Mouse (Mus musculus): Measurements from ENCODE around the gene Lcn5.

Gene Lcn5

DNA sequence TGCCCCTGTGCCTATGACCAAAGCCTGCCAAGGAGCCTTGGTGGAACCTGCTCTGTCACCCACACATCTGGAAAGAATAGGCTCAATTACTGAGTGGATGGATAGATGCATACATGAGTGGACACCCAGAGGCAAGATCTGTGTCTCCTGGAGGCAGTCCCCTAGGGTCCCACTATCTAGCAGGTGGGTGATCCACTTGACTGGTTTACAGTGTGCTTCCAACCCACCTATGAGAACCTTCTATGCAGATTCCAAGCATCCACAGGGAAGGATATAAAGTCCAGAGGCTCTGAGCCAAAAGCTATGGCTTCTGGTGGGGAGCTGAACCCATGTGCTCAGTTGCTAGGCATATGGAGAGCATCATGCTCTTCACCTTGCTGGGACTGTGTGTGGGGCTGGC lies at the start of gene Lcn5:
Gene Lcn5 (plus strand): TSS at position 301 of the 400 bp plus-strand sequence.
- no peak for DNase-seq (ENCODE audit: low spot score)

GRCm38 (mm10) chr2:25608671-25609070 lies 49.1 kb upstream of the Lcn5 start:
- DNase-seq (ENCODE audit: low spot score), result no peak

DNA sequence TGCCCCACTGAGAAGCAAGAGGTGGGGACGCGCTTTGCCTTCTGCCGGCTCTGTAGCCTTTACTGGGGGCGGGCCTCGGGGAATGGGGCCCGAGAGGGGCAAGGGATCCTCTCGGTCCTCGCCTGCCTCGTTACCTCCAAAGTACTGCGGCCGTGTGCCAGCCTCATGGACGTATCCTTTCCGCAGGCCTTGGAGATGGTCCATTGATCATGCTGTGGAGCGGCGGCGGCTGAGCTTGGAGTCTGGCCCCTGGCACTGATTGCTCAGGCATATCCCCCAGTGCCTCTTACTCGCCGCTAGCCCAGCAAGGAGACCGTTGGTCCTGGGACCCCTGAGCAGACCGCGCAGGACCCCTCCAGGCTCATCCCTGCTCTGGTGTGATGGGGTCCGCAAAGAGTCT lies 41.4 kb upstream of the Lcn5 start:
- no peak for DNase-seq (ENCODE audit: low spot score)

DNA sequence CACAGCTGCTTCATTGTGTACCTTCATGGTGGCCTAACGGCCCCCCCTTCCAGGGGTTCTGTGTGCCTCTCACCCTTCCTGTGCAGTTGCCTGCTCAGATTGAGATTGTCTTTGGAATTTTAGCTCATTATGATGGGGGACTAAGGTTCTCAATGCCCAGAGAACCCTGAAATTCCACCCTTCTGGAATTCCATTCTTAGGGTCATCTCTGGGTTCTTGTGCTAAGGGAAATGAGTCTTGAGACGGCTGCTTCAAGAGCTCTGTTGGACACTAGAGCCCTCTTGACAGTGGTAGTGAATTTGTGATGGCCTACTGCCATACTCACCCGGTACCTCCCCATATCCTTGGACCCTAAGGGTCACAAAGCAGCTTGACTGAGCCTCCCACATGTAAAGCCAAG lies 40.2 kb upstream of the Lcn5 start, which contains the start of gene Ccdc183:
Gene Ccdc183 (minus strand): TSS at position 101 of the 400 bp plus-strand sequence.
- DNase-seq (ENCODE audit: low spot score), result no peak

DNA sequence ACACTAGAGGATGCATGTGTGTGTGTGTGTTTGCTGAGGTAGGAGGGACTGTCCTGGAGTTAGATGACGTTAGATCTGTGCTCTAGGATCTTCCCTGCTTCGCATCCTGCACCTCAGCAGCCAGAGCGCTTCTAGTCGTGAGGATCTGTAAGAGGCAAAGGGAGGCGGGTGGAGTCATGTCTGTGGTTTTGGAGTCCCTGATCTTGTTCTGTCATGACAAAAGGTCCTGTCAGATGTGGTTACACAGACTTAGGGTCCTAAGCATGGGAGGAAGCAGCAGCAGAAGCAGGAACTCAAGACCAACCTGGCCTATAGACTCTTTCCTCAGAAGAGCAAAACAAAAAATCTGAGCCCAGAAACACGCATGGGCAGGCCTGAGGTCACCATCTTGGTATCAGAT lies 37.4 kb upstream of the Lcn5 start:
- no peak for DNase-seq (ENCODE audit: low spot score)

DNA sequence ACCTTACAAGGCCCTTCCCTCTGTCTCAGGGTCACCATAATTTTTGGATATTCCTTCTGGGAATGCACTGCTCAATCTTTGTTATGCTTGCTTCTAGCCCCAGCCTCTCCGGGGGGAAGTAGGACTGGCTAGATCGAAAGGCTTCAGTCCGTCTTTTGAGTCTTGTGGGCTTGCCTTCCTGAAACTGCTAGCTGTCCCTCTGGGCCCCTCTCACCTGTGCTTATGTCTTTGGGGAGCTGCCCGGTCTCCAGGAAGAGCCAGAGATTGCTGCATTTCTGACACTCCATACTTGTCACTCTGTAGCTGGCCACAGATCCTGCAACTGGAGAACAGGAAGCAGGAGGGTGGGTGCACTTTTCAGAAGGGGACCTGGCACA lies 36.9 kb upstream of the Lcn5 start:
- no peak for DNase-seq (ENCODE audit: low spot score)

- peak; percentile 73 for DNase-seq (ENCODE audit: low spot score)
Measured at GRCm38 (mm10) chr2:25621229-25622200, 36.2 kb upstream of the Lcn5 start, which contains the start of gene Tmem141. Tmem141 (minus strand) TSS chr2:25622005.

GRCm38 (mm10) chr2:25625986-25626385 lies 31.8 kb upstream of the Lcn5 start:
- no peak for DNase-seq (ENCODE audit: low spot score)

DNA sequence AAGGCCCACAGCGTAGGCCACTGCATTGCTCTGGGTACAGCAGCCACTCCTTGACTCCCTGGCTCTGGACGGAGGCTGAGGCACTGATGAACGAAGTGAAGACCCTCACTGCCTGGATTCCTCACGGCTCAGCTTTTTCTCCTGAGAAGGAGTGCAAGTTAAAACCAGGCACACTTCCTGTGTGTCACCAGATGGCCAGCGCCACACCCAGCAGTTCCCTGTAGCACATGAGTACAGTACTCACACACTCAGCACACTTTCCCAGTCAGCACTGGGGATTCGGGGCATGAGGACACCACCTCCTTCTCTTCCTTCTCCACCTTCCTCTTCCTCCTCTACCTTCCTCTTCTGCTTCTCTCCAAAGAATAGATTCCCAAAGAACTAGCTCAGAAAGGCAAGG lies 29.9 kb upstream of the Lcn5 start, which contains the start of gene Fcna:
Gene Fcna (minus strand): TSS at position 220 of the 400 bp plus-strand sequence.
- DNase-seq (ENCODE audit: low spot score), result no peak

DNA sequence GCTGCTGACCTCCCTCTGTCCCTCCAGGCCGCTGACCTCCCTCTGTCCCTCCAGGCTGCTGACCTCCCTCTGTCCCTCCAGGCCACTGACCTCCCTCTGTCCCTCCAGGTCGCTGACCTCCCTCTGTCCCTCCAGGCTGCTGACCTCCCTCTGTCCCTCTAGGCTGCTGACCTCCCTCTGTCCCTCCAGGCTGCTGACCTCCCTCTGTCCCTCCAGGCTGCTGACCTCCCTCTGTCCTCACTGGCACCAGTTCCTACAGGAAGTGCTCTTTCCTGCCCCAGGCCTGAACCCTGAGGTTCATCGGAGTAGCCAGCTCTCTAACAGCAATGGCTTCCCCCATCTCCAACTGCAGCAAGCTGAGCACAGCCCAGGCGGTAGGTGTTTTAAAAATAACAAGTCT lies 29.0 kb upstream of the Lcn5 start:
- no peak for DNase-seq (ENCODE audit: low spot score)

DNA sequence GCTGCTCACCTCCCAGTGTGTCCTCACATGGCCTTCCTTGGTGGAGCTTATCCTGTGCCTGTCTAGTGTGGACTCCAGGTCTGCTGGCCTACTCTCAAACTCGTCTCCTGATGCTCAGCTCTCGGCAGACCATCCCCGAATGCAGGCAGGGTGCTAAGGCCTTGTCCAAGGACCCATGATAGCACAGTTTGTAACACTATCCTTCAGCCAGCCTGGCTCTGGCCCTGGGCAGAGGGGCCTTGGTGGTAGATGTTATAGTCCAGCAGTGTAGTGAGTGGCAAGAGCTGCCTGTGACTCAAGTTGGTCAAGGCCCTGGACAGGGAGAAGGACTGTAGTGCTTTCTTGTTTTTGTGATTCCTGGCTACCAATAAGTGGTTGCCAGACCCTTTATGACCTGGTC lies 24.1 kb upstream of the Lcn5 start:
- no peak for DNase-seq (ENCODE audit: low spot score)

DNA sequence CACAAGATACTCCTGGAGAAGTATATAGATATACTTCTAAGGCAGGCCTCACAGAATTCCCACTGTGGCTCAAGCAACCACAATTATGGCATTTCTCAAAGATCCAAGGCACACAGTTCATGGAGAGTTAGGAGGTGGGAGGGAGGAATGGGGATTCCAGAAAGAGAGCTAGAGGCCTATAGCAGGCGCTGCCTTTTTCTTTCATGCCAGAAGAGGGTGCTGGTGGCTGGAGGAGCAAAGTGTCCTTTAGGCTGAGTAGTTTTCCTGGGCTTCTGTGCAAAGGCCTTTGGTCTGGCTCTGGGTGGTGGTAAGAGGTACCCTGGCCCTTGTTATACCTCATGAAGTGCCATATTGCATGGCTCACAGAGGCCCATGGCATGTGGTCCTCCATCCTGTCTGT lies 23.7 kb upstream of the Lcn5 start:
- DNase-seq (ENCODE audit: low spot score), result no peak

GRCm38 (mm10) chr2:25639890-25640289 lies 17.9 kb upstream of the Lcn5 start:
- DNase-seq (ENCODE audit: low spot score), result no peak

DNA sequence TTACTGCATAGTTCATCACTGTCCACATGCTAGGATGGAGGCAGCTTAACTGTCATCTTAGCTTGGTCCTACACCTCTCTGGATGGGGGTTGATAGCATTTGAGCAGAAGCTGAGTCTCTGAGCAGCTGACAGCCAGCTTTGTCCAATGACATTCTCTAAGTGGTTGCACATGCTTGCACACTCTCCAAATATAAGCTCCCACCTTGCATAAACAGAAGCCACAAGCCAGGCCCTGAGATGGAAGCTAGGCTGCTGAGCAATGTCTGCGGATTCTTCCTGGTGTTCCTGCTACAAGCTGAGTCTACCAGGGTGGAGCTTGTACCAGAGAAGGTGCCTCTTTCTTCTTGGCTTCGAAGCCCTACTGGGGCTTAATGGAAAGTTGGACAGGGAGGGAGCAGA lies 4.8 kb upstream of the Lcn5 start, which contains the start of gene Lcn8:
Gene Lcn8 (plus strand): TSS at position 219 of the 400 bp plus-strand sequence.
- DNase-seq (ENCODE audit: low spot score), result no peak

DNA sequence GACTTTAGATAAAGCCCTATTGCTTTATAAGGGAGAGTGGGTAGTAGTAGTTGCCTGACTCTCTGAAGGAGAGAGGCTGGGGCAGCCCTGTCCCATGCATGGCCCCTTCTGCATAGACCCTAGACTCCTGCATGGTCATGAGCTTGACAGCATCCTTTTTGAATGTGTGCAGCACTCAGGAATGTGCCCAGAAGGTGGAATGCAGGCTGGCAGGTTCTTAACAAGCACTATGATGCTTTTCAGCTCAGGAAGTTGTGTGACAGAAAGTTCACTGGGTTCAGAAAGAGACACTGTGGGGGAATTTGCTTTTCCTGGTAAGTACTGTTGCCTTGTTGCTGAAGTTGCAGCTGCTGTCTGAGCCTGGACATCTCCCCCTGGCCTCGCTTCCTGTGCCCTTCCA lies 3.2 kb upstream of the Lcn5 start:
- DNase-seq (ENCODE audit: low spot score), result no peak

- no peak for DNase-seq (ENCODE audit: low spot score)
Measured at GRCm38 (mm10) chr2:25656691-25657090, 1.1 kb upstream of the Lcn5 start.

- no peak for DNase-seq (ENCODE audit: low spot score)
Measured at GRCm38 (mm10) chr2:25657246-25657645, 506 bp upstream of the Lcn5 start.

DNA sequence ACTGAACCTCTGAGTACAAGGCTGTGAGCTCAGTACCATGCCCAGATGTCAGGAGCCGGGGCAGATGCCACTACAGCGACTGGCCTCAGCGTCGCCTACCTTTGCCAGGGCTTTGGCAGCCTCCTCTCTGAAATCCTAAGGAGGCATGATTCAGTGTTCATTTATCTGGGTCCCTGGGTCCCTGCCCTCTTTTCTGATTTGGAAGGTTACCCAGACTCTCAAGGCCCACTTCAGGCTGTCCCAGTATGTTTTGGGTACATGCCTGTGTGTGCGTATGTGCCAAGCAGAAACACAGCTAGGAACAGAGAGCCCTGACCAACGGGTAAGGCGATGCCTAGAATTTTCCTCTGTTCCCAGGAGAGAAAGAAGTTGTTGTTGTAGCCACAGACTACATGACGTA lies 2.5 kb downstream of the Lcn5 start:
- no peak for DNase-seq (ENCODE audit: low spot score)

DNA sequence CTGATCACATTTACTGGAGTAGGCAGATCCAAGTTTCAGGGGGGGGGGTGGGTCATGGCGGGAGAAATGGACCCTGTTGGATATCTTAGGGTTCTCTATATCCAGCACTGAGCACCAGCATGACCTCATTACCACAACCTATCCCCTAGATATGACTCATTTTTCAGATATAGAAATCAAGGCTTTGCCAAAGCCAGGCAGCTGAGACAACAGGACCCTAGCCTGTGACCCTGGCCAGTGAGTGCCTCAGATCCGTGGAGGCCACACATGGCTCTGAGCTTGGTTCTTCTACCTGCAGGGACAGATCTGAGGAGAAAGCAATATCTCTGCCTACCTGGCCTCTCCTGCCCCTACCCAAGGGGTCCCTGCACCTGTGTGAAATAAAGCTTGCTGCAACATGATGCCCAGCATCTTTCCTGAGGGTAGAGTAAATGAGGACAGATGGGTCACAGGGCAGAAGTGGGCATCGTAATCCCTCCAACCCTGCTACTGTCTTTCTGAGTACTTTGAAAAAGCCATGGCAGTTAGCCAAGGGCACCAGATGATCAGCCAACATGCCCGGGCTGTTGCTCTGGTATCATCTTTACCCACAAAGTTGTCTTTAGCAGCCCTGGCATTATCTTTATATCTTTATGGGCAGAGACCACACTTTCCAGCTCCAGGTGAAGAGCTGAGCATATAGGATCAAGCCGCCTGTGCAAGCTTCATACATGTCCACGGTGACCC lies 3.7 kb downstream of the Lcn5 start:
- no peak for DNase-seq (ENCODE audit: low spot score)

- no peak for DNase-seq (ENCODE audit: low spot score)
Measured at GRCm38 (mm10) chr2:25663511-25663910, 5.8 kb downstream of the Lcn5 start.

- DNase-seq (ENCODE audit: low spot score), result no peak
Measured at GRCm38 (mm10) chr2:25664125-25664524, 6.4 kb downstream of the Lcn5 start.

DNA sequence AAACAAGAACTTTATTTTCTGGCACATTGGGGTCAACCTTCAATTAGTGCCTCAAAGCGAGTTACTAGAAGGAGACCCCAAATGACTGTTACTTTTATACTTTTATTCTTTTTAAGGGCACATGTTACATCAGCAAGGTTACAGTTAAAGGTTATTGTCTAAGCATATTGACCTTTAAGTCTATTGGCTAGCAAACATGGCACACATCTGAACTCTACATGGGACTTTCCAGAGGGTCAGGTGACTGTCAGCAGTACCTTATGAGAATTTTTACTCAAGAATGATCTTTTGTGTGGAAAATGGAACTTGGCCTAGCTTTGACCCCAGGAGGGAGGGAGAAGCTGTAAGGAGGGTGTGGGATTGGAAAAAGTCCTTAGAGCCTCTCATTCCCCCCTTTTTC lies 8.8 kb downstream of the Lcn5 start:
- DNase-seq (ENCODE audit: low spot score), result no peak

- no peak for DNase-seq (ENCODE audit: low spot score)
Measured at GRCm38 (mm10) chr2:25676486-25676885, 18.7 kb downstream of the Lcn5 start, which contains the start of gene Lcn6. Lcn6 (plus strand) TSS chr2:25676786.

All from left cerebral cortex, adult 11 months (tissue).